Mouse (Mus musculus): ENCODE results near the gene Rpl36a. TPM values are rescaled to one million over a fixed set of nuclear protein-coding genes. Genes with fewer than 3 reads are reported as not detected.

Gene Rpl36a
- polyA plus RNA-seq, 1 experiment = 12.2 TPM

- H3K9me3 ChIP-seq (ENCODE audit: control insufficient read depth, low read length) = peaks cover 7% of the 10 kb centered on the region; the same call in 1 of the 2 replicates
- peaks cover 28% of the 10 kb centered on the region for H3K36me3 ChIP-seq (ENCODE audit: control insufficient read depth)
- TF ChIP-seq TAL1 (IDR thresholded peaks at IDR 0.05; ENCODE audit: low read length) (no peak), GATA1 (IDR thresholded peaks at IDR 0.05; ENCODE audit: low read length) (no peak)
- H3K27me3 ChIP-seq (ENCODE audit: control insufficient read depth) = no peaks in the 10 kb centered on the region
- H3K4me3 ChIP-seq (replicated peaks) = no peak overlapping the region
- H3K4me1 ChIP-seq (ENCODE audit: control insufficient read depth) = peaks cover 28% of the 10 kb centered on the region
These were observed 2.8 kb downstream of the Rpl36a start for GRCm38 (mm10) chrX:134588261-134588660.

- Histone ChIP-seq H3K4me1 (ENCODE audit: control insufficient read depth) (peaks cover 21% of the 10 kb centered on the region), H3K27me3 (ENCODE audit: control insufficient read depth) (no peaks in the 10 kb centered on the region), H3K9me3 (ENCODE audit: control insufficient read depth, low read length) (peaks cover 7% of the 10 kb centered on the region; the same call in 1 of the 2 replicates), H3K4me3 (replicated peaks) (no peak overlapping the region), H3K36me3 (ENCODE audit: control insufficient read depth) (peaks cover 28% of the 10 kb centered on the region)
- no peak for TF ChIP-seq TAL1 (IDR thresholded peaks at IDR 0.05; ENCODE audit: low read length)
- TF ChIP-seq GATA1 (IDR thresholded peaks at IDR 0.05; ENCODE audit: low read length) = no peak
These were observed 3.5 kb downstream of the Rpl36a start for GRCm38 (mm10) chrX:134588997-134589396.

- TF ChIP-seq GATA1 (IDR thresholded peaks at IDR 0.05; ENCODE audit: low read length) = no peak
- TF ChIP-seq TAL1 (IDR thresholded peaks at IDR 0.05; ENCODE audit: low read length) = no peak
- Histone ChIP-seq H3K27me3 (ENCODE audit: control insufficient read depth) (no peaks in the 10 kb centered on the region), H3K4me3 (replicated peaks) (no peak overlapping the region), H3K4me1 (ENCODE audit: control insufficient read depth) (peaks cover 13% of the 10 kb centered on the region), H3K36me3 (ENCODE audit: control insufficient read depth) (peaks cover 28% of the 10 kb centered on the region), H3K9me3 (ENCODE audit: control insufficient read depth, low read length) (peaks cover 7% of the 10 kb centered on the region; the same call in 1 of the 2 replicates)
These were observed 4.4 kb downstream of the Rpl36a start for GRCm38 (mm10) chrX:134589836-134590235.

- Histone ChIP-seq H3K36me3 (ENCODE audit: control insufficient read depth) (peaks cover 17% of the 10 kb centered on the region), H3K9me3 (ENCODE audit: control insufficient read depth, low read length) (0 out of 2 replicates have a peak, but pooled peaks cover 2% of the 10 kb centered on the region), H3K4me1 (ENCODE audit: control insufficient read depth) (peaks cover 23% of the 10 kb centered on the region), H3K4me3 (replicated peaks) (peak overlapping the region; percentile 81), H3K27me3 (ENCODE audit: control insufficient read depth) (0 out of 2 replicates have a peak, but pooled peaks cover 2% of the 10 kb centered on the region)
- no peak for TF ChIP-seq TAL1 (IDR thresholded peaks at IDR 0.05; ENCODE audit: low read length)
- TF ChIP-seq GATA1 (IDR thresholded peaks at IDR 0.05; ENCODE audit: low read length) = no peak
These were observed 14.6 kb downstream of the Rpl36a start for GRCm38 (mm10) chrX:134599922-134600565.

- TF ChIP-seq GATA1 (IDR thresholded peaks at IDR 0.05; ENCODE audit: low read length) (peak; percentile 40), TAL1 (IDR thresholded peaks at IDR 0.05; ENCODE audit: low read length) (no peak)
- Histone ChIP-seq H3K4me3 (replicated peaks) (peak within 1 kb of the TSS; percentile 81), H3K36me3 (ENCODE audit: control insufficient read depth) (peaks cover 23% of the 10 kb centered on the region), H3K27me3 (ENCODE audit: control insufficient read depth) (0 out of 2 replicates have a peak, but pooled peaks cover 2% of the 10 kb centered on the region), H3K4me1 (ENCODE audit: control insufficient read depth) (peaks cover 23% of the 10 kb centered on the region), H3K9me3 (ENCODE audit: control insufficient read depth, low read length) (0 out of 2 replicates have a peak, but pooled peaks cover 2% of the 10 kb centered on the region)
These were observed 15.4 kb downstream of the Rpl36a start, which contains the start of the genes Gla and Hnrnph2 for GRCm38 (mm10) chrX:134600659-134601379. Gla (minus strand) TSS chrX:134601125. Hnrnph2 (plus strand) TSS chrX:134601179.

- H3K9me3 ChIP-seq (ENCODE audit: control insufficient read depth, low read length) = 0 out of 2 replicates have a peak, but pooled peaks cover 2% of the 10 kb centered on the region
- H3K27me3 ChIP-seq (ENCODE audit: control insufficient read depth) = 0 out of 2 replicates have a peak, but pooled peaks cover 2% of the 10 kb centered on the region
- no peak for TF ChIP-seq GATA1 (IDR thresholded peaks at IDR 0.05; ENCODE audit: low read length)
- TF ChIP-seq TAL1 (IDR thresholded peaks at IDR 0.05; ENCODE audit: low read length) = no peak
- H3K4me3 ChIP-seq (replicated peaks) = peak overlapping the region; percentile 81
- peaks cover 26% of the 10 kb centered on the region for H3K36me3 ChIP-seq (ENCODE audit: control insufficient read depth)
- H3K4me1 ChIP-seq (ENCODE audit: control insufficient read depth) = peaks cover 23% of the 10 kb centered on the region
These were observed 16.1 kb downstream of the Rpl36a start for GRCm38 (mm10) chrX:134601380-134602120.

- Histone ChIP-seq H3K36me3 (ENCODE audit: control insufficient read depth) (peaks cover 28% of the 10 kb centered on the region), H3K4me1 (ENCODE audit: control insufficient read depth) (peaks cover 25% of the 10 kb centered on the region), H3K9me3 (ENCODE audit: control insufficient read depth, low read length) (no peaks in the 10 kb centered on the region), H3K27me3 (ENCODE audit: control insufficient read depth) (no peaks in the 10 kb centered on the region), H3K4me3 (replicated peaks) (no peak overlapping the region)
- TF ChIP-seq GATA1 (IDR thresholded peaks at IDR 0.05; ENCODE audit: low read length) (no peak), TAL1 (IDR thresholded peaks at IDR 0.05; ENCODE audit: low read length) (no peak)
These were observed 24.0 kb downstream of the Rpl36a start for GRCm38 (mm10) chrX:134609472-134609871.

GRCm38 (mm10) chrX:134610984-134611383 lies 25.5 kb downstream of the Rpl36a start:
- H3K36me3 ChIP-seq (ENCODE audit: control insufficient read depth) = peaks cover 19% of the 10 kb centered on the region
- H3K4me3 ChIP-seq (replicated peaks) = no peak overlapping the region
- no peak for TF ChIP-seq GATA1 (IDR thresholded peaks at IDR 0.05; ENCODE audit: low read length)
- no peak for TF ChIP-seq TAL1 (IDR thresholded peaks at IDR 0.05; ENCODE audit: low read length)
- H3K4me1 ChIP-seq (ENCODE audit: control insufficient read depth) = peaks cover 25% of the 10 kb centered on the region
- H3K9me3 ChIP-seq (ENCODE audit: control insufficient read depth, low read length) = no peaks in the 10 kb centered on the region
- no peaks in the 10 kb centered on the region for H3K27me3 ChIP-seq (ENCODE audit: control insufficient read depth)
